Mouse (Mus musculus): ENCODE measurements around the gene Cxcr4. TPM values are rescaled to one million over a fixed set of nuclear protein-coding genes. Genes with fewer than 3 reads are reported as not detected.

Cxcr4 gene
- polyA plus RNA-seq, 1 experiment from 2014 or later, result 1.3 TPM

DNA sequence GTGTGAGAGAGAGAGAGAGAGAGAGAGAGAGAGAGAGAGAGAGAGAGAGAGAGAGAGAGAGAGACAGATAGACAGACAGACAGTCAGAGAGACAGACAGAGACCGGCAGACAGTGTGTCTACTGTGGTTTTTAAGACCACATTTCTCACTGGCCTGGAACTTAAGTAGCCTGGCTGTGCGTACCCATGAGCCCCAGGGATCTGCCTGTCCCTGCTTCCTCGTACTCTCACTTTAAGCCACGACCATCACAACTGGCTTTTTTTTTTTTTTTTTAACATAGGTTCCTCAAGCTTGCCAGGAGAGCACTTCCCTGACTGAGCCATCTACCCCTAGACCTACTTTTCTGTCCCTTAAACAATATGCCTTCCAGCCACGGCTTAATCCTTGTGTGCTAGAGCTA is 42.7 kb downstream of the Cxcr4 start:
- Histone ChIP-seq H3K9ac (ENCODE audit: low read depth, low read length) (no peak overlapping the region), H3K27ac (ENCODE audit: low read depth, low read length) (no peak overlapping the region), H3K4me2 (replicated peaks; ENCODE audit: low read depth) (no peak overlapping the region), H3K27me3 (replicated peaks; ENCODE audit: control insufficient read depth, insufficient read depth, low read length) (no peaks in the 10 kb centered on the region), H3K36me3 (ENCODE audit: control insufficient read depth, insufficient read depth) (no peaks in the 10 kb centered on the region), H3K4me3 (ENCODE audit: low read depth, low read length) (no peak overlapping the region), H3K9me3 (ENCODE audit: control insufficient read depth) (no peaks in the 10 kb centered on the region), H3K4me1 (replicated peaks; ENCODE audit: control insufficient read depth, insufficient read depth, low read length) (no peaks in the 10 kb centered on the region)
- TF ChIP-seq CTCF (IDR thresholded peaks at IDR 0.05; ENCODE audit: low read depth), result no peak
- ATAC-seq, result no peak
- whole genome bisulfite sequencing, result 64% methylated on average over 5 of the region's 5 CpGs

DNA sequence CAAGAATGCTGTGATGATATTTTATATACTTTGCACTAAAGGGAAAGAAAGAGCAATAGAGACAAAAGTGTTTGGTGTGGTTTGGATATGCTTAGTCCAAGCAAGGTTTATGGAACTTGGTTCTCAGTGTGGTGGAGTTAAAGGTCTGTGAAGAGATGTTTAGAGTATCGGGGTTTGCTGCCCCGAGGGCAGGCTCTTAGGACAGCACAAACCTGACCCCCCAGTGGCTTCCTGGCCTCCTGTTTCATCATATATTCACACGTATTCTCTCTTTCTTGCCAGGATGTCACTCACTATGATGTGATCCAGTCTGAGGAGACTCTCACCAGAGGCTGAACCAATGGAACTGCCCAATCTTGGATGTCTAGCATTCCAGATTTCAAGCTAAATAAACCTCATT is 43.1 kb downstream of the Cxcr4 start:
- no peaks in the 10 kb centered on the region for H3K9me3 ChIP-seq (ENCODE audit: control insufficient read depth)
- WGBS, result 69% methylated on average over 3 of the region's 3 CpGs
- no peaks in the 10 kb centered on the region for H3K36me3 ChIP-seq (ENCODE audit: control insufficient read depth, insufficient read depth)
- no peak overlapping the region for H3K27ac ChIP-seq (ENCODE audit: low read depth, low read length)
- no peaks in the 10 kb centered on the region for H3K27me3 ChIP-seq (replicated peaks; ENCODE audit: control insufficient read depth, insufficient read depth, low read length)
- TF ChIP-seq CTCF (IDR thresholded peaks at IDR 0.05; ENCODE audit: low read depth), result no peak
- no peak for ATAC-seq
- no peak overlapping the region for H3K4me2 ChIP-seq (replicated peaks; ENCODE audit: low read depth)
- H3K9ac ChIP-seq (ENCODE audit: low read depth, low read length), result no peak overlapping the region
- no peak overlapping the region for H3K4me3 ChIP-seq (ENCODE audit: low read depth, low read length)
- H3K4me1 ChIP-seq (replicated peaks; ENCODE audit: control insufficient read depth, insufficient read depth, low read length), result no peaks in the 10 kb centered on the region

DNA sequence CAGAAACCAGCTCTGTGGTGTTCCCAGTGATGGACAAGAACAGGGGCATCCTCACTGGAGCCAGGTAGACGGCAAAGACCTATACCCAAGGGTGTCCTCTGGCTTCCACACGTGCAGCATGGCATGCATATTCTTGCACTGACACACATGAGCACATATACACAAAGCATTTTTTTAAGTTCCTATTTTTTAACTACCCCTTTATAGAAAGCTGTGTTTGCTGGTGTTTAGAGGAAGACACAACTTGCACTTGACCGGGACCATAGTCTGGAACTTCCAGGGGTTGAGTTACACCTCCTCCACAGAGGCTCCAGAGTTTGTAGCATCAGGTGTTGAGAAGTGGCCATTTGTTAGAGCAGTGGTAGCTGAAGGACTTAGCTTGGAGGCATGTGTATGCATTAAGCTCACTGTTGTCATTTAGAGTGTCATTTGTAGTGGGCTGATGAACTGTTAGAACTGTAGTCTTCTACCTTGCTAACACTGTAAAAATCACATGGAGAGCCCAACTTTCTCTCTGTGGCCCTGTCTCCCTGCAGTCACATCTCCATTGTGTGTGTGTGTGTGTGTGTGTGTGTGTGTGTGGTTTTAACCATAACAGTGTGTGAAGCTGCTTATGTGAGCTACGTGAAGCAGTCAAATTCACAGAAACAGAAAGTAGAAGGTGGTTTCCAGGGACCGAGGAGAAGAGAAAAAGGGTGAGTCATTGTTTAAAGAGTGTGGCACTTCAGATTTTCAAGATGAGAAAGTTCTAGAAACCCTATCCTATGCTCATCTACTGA is 43.7 kb downstream of the Cxcr4 start:
- H3K9me3 ChIP-seq (ENCODE audit: control insufficient read depth), result no peaks in the 10 kb centered on the region
- no peak for ATAC-seq
- H3K4me2 ChIP-seq (replicated peaks; ENCODE audit: low read depth), result no peak overlapping the region
- no peak overlapping the region for H3K4me3 ChIP-seq (ENCODE audit: low read depth, low read length)
- no peaks in the 10 kb centered on the region for H3K27me3 ChIP-seq (replicated peaks; ENCODE audit: control insufficient read depth, insufficient read depth, low read length)
- WGBS, result 61% methylated on average over 5 of the region's 5 CpGs
- no peaks in the 10 kb centered on the region for H3K4me1 ChIP-seq (replicated peaks; ENCODE audit: control insufficient read depth, insufficient read depth, low read length)
- H3K36me3 ChIP-seq (ENCODE audit: control insufficient read depth, insufficient read depth), result no peaks in the 10 kb centered on the region
- no peak overlapping the region for H3K9ac ChIP-seq (ENCODE audit: low read depth, low read length)
- TF ChIP-seq CTCF (IDR thresholded peaks at IDR 0.05; ENCODE audit: low read depth), result no peak
- no peak overlapping the region for H3K27ac ChIP-seq (ENCODE audit: low read depth, low read length)

DNA sequence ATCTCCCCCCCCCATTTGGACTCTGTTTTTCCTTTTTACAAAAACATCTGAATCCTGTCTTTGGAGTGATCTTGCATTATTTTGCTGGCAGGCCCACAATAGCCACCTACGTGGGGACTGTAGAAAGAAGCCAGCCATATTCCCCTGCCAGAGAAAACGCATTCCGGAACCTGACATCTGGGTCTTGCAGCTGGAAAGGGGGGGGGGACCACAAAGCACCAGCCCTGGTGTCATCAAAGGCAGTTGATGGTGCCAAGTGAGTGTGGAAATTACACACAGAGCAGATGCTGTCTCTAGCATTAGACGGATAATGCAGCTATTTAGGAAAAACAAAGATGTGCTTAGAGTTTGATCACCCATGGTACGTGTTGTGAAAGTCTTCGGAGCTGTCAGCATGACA is 46.4 kb downstream of the Cxcr4 start:
- no peak overlapping the region for H3K4me3 ChIP-seq (ENCODE audit: low read depth, low read length)
- H3K36me3 ChIP-seq (ENCODE audit: control insufficient read depth, insufficient read depth), result no peaks in the 10 kb centered on the region
- no peaks in the 10 kb centered on the region for H3K4me1 ChIP-seq (replicated peaks; ENCODE audit: control insufficient read depth, insufficient read depth, low read length)
- no peaks in the 10 kb centered on the region for H3K27me3 ChIP-seq (replicated peaks; ENCODE audit: control insufficient read depth, insufficient read depth, low read length)
- H3K4me2 ChIP-seq (replicated peaks; ENCODE audit: low read depth), result no peak overlapping the region
- no peak overlapping the region for H3K9ac ChIP-seq (ENCODE audit: low read depth, low read length)
- no peak overlapping the region for H3K27ac ChIP-seq (ENCODE audit: low read depth, low read length)
- H3K9me3 ChIP-seq (ENCODE audit: control insufficient read depth), result no peaks in the 10 kb centered on the region
- ATAC-seq, result no peak
- no peak for TF ChIP-seq CTCF (IDR thresholded peaks at IDR 0.05; ENCODE audit: low read depth)
- WGBS, result 86% methylated on average over 6 of the region's 6 CpGs

DNA sequence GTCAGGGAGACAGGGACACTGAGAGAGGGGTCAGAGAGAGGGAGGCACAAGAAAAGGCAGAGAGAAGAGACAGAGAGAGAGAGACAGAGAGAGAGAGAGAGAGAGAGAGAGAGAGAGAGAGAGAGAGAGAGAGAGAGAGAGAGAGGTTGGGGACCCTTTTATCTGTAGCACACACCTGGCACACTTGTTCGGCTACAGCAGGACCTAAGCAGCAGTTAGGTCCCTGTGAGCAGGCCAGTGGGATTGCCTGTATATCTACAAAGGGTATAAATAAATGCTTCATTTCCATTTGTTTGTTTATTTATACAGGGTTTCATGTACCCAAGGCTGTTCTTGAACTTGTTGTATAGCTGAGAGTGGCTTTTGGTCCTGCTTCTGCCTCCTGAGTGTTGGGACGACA is 49.0 kb downstream of the Cxcr4 start:
- no peak for TF ChIP-seq CTCF (IDR thresholded peaks at IDR 0.05; ENCODE audit: low read depth)
- Histone ChIP-seq H3K27ac (ENCODE audit: low read depth, low read length) (no peak overlapping the region), H3K27me3 (replicated peaks; ENCODE audit: control insufficient read depth, insufficient read depth, low read length) (no peaks in the 10 kb centered on the region), H3K9me3 (ENCODE audit: control insufficient read depth) (no peaks in the 10 kb centered on the region), H3K4me2 (replicated peaks; ENCODE audit: low read depth) (no peak overlapping the region), H3K9ac (ENCODE audit: low read depth, low read length) (no peak overlapping the region), H3K36me3 (ENCODE audit: control insufficient read depth, insufficient read depth) (no peaks in the 10 kb centered on the region), H3K4me3 (ENCODE audit: low read depth, low read length) (no peak overlapping the region), H3K4me1 (replicated peaks; ENCODE audit: control insufficient read depth, insufficient read depth, low read length) (no peaks in the 10 kb centered on the region)
- no peak for ATAC-seq
- WGBS, result 89% methylated on average over 2 of the region's 2 CpGs

DNA sequence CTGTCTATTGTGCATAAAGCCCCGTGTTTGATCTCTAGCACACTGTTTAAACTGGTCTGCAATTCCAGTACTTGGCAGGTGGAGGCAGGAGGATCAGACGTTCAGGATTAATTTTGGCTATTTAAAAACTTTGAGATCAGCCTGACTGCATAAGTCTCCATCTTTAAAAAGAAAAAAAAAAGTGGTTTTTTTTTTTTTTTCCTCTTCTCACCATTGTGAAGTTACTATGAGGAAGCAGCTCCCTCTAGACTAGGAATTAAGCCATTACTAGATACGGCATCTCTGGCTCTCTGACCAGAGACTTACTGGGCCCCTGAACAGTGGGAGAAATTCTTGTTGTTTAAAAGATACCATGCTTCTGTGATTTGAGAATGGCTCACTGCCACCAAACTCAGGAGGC is 49.5 kb downstream of the Cxcr4 start:
- TF ChIP-seq CTCF (IDR thresholded peaks at IDR 0.05; ENCODE audit: low read depth), result no peak

More for the DNA sequence above, 49.5 kb downstream of the Cxcr4 start:
- Histone ChIP-seq H3K9ac (ENCODE audit: low read depth, low read length) (no peak overlapping the region), H3K27me3 (replicated peaks; ENCODE audit: control insufficient read depth, insufficient read depth, low read length) (no peaks in the 10 kb centered on the region), H3K4me2 (replicated peaks; ENCODE audit: low read depth) (no peak overlapping the region), H3K9me3 (ENCODE audit: control insufficient read depth) (no peaks in the 10 kb centered on the region), H3K36me3 (ENCODE audit: control insufficient read depth, insufficient read depth) (no peaks in the 10 kb centered on the region), H3K4me3 (ENCODE audit: low read depth, low read length) (no peak overlapping the region), H3K4me1 (replicated peaks; ENCODE audit: control insufficient read depth, insufficient read depth, low read length) (no peaks in the 10 kb centered on the region), H3K27ac (ENCODE audit: low read depth, low read length) (no peak overlapping the region)
- 56% methylated on average over 3 of the region's 3 CpGs for WGBS
- ATAC-seq, result no peak

Measured in intestine, postnatal 0 days (tissue).